In the genomic region with DNA sequence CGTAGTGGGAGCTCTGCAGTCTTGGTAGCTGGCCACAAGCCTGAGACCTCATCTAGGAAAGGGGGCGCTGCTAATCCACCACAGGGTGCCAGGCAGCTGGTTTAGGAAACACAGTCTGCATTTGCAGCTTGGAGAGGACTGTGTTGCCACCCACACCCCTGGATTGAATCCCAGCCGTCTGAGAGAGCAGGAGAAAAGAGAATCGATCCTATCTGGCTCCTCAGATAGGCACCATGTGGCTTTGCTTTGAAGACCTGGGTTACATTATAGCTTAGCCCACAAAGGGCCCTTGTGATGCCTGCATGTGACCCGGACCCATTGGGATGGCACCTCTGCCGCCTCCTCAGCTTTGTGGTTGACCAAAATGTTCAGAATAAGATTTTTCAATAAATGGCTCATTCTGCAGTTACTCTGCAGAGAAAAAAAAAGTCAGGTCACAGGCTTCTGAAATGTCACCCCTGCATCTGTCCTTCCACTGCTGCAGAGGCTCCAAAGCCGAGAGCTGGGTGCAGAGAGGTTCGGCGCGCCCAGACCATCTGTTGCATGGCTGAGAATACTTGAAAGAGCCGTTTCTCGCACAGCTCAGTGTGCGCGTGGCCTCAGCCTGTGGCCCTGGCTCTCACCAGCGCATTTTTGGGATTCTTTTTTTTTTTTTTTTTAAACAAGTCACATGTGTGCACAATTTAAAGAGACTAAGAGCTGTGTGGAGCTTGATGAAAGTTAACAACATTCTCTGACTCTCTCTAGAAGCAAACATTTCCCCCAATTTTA, we compare ENCODE assay signal across 9 mouse cellular contexts.
A peak's percentile ranks its signal among the peaks of the same experiment; 100 is the strongest.
DNase-seq lines count a peak whose midpoint lies in the region; ATAC-seq and TF ChIP-seq lines count a peak whose summit lies in the region.
"Had no signal": no experiment of that assay in that cellular context is flagged by ENCODE, and none has a peak within 500 bp of the region (broad histone marks: within the 10 kb centered on the region; RNA-seq: fewer than 3 reads in every experiment).

No protein-coding gene starts in this region.

- H3K9ac ChIP-seq in heart, postnatal 0 days (replicated peaks; ENCODE audit: low read depth, low read length) = no peak overlapping the region
- no peak overlapping the region for H3K9ac ChIP-seq in intestine, embryonic 15.5 days
- H3K9ac ChIP-seq in limb, embryonic 12.5 days (replicated peaks) = no peak overlapping the region
- no peak overlapping the region for H3K9ac ChIP-seq in neural tube, embryonic 15.5 days (replicated peaks)

- no peaks in the 10 kb centered on the region for H3K27me3 ChIP-seq in heart, postnatal 0 days (ENCODE audit: control insufficient read depth, insufficient read depth, low read length)
- H3K27me3 ChIP-seq in intestine, embryonic 15.5 days (replicated peaks) = no peaks in the 10 kb centered on the region
- no peaks in the 10 kb centered on the region for H3K27me3 ChIP-seq in limb, embryonic 12.5 days
- H3K27me3 ChIP-seq in neural tube, embryonic 15.5 days (replicated peaks) = no peaks in the 10 kb centered on the region
- H3K27me3 ChIP-seq: Patski had no signal

- H3K4me2 ChIP-seq in heart, postnatal 0 days (ENCODE audit: low read depth, low read length) = no peak overlapping the region
- no peak overlapping the region for H3K4me2 ChIP-seq in intestine, embryonic 15.5 days (replicated peaks)
- H3K4me2 ChIP-seq in limb, embryonic 12.5 days = no peak overlapping the region
- no peak overlapping the region for H3K4me2 ChIP-seq in neural tube, embryonic 15.5 days

- H3K4me3 ChIP-seq in heart, postnatal 0 days (ENCODE audit: low read depth, low read length) = no peak overlapping the region
- no peak overlapping the region for H3K4me3 ChIP-seq in intestine, embryonic 15.5 days (replicated peaks)
- H3K4me3 ChIP-seq in limb, embryonic 12.5 days (replicated peaks) = no peak overlapping the region
- no peak overlapping the region for H3K4me3 ChIP-seq in neural tube, embryonic 15.5 days (replicated peaks)

- peaks cover 23% of the 10 kb centered on the region for H3K4me1 ChIP-seq in heart, postnatal 0 days (ENCODE audit: control insufficient read depth, insufficient read depth)
- H3K4me1 ChIP-seq in intestine, embryonic 15.5 days (replicated peaks) = peaks cover 21% of the 10 kb centered on the region
- peaks cover 64% of the 10 kb centered on the region for H3K4me1 ChIP-seq in limb, embryonic 12.5 days (replicated peaks)
- peaks cover 33% of the 10 kb centered on the region for H3K4me1 ChIP-seq in neural tube, embryonic 15.5 days

- WGBS in heart, postnatal 0 days = 47% methylated on average over 15 of the region's 15 CpGs
- 45% methylated on average over 15 of the region's 15 CpGs for WGBS in intestine, embryonic 15.5 days
- 21% methylated on average over 15 of the region's 15 CpGs for WGBS in limb, embryonic 12.5 days
- WGBS in neural tube, embryonic 15.5 days = 36% methylated on average over 15 of the region's 15 CpGs

- H3K36me3 ChIP-seq in heart, postnatal 0 days (replicated peaks; ENCODE audit: control insufficient read depth, insufficient read depth, low read length) = no peaks in the 10 kb centered on the region
- no peaks in the 10 kb centered on the region for H3K36me3 ChIP-seq in intestine, embryonic 15.5 days
- no peaks in the 10 kb centered on the region for H3K36me3 ChIP-seq in limb, embryonic 12.5 days
- no peaks in the 10 kb centered on the region for H3K36me3 ChIP-seq in neural tube, embryonic 15.5 days

- no peak for TF ChIP-seq CTCF in heart, postnatal 0 days (IDR thresholded peaks at IDR 0.05; ENCODE audit: low read depth)

- TF ChIP-seq EP300 in heart, postnatal 0 days (IDR thresholded peaks at IDR 0.05; ENCODE audit: low read depth) = no peak

- no peaks in the 10 kb centered on the region for H3K9me3 ChIP-seq in heart, postnatal 0 days (replicated peaks; ENCODE audit: control insufficient read depth, low read length)
- H3K9me3 ChIP-seq in intestine, embryonic 15.5 days = no peaks in the 10 kb centered on the region
- no peaks in the 10 kb centered on the region for H3K9me3 ChIP-seq in limb, embryonic 12.5 days
- H3K9me3 ChIP-seq in neural tube, embryonic 15.5 days (replicated peaks) = no peaks in the 10 kb centered on the region

- peak; percentile 78 for ATAC-seq in heart, postnatal 0 days (ENCODE audit: insufficient read depth, low read depth)
- ATAC-seq in intestine, embryonic 15.5 days = peak; percentile 30; the same call in 1 of the 2 replicates
- peak; percentile 67; the same call in 1 of the 2 replicates for ATAC-seq in limb, embryonic 12.5 days (ENCODE audit: insufficient number of reproducible peaks, insufficient read depth, low FRiP score, low TSS enrichment, low read depth)
- 0 out of 2 replicates have a peak, but pooled peaks have one; percentile 7 for ATAC-seq in neural tube, embryonic 15.5 days (ENCODE audit: low FRiP score)
- no peak for ATAC-seq in megakaryocyte progenitor cell, adult 5-6 weeks (replicated peaks; ENCODE audit: poor library complexity)
- ATAC-seq in inflammation-experienced regulatory T-cells, adult 6 months = no peak
- ATAC-seq: Patski had no signal

- no peak overlapping the region for H3K27ac ChIP-seq in heart, postnatal 0 days (ENCODE audit: low read depth)
- H3K27ac ChIP-seq in intestine, embryonic 15.5 days = no peak overlapping the region
- peak overlapping the region; percentile 66; the same call in 1 of the 2 replicates for H3K27ac ChIP-seq in limb, embryonic 12.5 days
- H3K27ac ChIP-seq in neural tube, embryonic 15.5 days (replicated peaks) = 0 out of 2 replicates have a peak overlapping the region, but pooled peaks have one; percentile 15

- DNase-seq in heart, postnatal 0 days (ENCODE audit: low spot score) = no peak
- DNase-seq in heart, adult 11 months = no peak
- DNase-seq in fibroblast of lung, adult 2 months (ENCODE audit: low read depth) = peak; percentile 90

Comparison
In these comparisons a context has a peak if more than half of its experiments do, and no peak if none do; other contexts are left out.
1. ATAC-seq: peak in heart, postnatal 0 days (single experiment), intestine, embryonic 15.5 days (single experiment), limb, embryonic 12.5 days (single experiment) and neural tube, embryonic 15.5 days (single experiment); none in megakaryocyte progenitor cell, adult 5-6 weeks (single experiment) and inflammation-experienced regulatory T-cells, adult 6 months (single experiment).
2. H3K27ac ChIP-seq: peak in limb, embryonic 12.5 days (single experiment) and neural tube, embryonic 15.5 days (single experiment); none in heart, postnatal 0 days (single experiment) and intestine, embryonic 15.5 days (single experiment).